Mouse (Mus musculus) cortical plate, adult 2 months (tissue): ENCODE results near the gene Rps2.

Source experiments
- CTCF ChIP-seq: fragments of 200-500 bp; IDR thresholded peaks from 2 replicates; pipeline ENCODE4 v1.5.1; 2011; ENCODE audit warnings: mild to moderate bottlenecking, control low read depth, low read length; ENCODE audit not compliant: insufficient read depth; ENCODE audit errors: extremely low read depth
- POLR2A ChIP-seq: fragments of 200-500 bp; IDR thresholded peaks from 2 replicates; pipeline ENCODE4 v1.6.1; 2011; ENCODE audit warnings: mild to moderate bottlenecking, low read length, control low read depth; ENCODE audit not compliant: insufficient read depth; ENCODE audit errors: extremely low read depth

DNA sequence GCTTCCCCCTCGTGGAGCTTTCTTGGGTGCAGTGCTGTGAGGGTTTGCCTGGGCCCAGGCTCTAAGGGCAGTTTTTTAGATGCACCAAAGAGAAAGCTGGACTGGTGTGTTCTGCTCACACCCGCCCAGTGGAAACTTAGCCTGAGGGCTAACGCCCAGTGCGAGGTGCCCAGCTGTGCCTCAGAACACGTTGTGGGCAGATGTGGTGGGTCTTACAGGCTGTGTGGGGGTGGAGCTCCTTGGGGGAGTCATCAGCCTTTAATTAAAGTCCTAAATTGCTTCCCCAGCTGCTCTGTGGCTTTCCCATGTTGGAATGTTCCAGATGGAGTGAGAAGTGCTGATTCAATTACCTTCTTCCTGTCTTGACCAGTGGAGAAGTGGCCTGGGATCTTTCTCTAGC, 43.2 kb downstream of the Rps2 start:
- TF ChIP-seq POLR2A = no peak
- TF ChIP-seq CTCF = no peak
